Mouse (Mus musculus) monocyte, adult 5-6 weeks (primary cell): ENCODE measurements at regions not wholly inside any gene's neighbourhood (a gene's known extent, or its start where the extent isn't known, plus 50 kb on each side); places are given as distances from the start of the nearest gene placed in this dataset.

Source experiments
- ATAC-seq: fragments of 153-309, 156-312 bp; replicated peaks from 2 replicates; pipeline ENCODE4 v1.8.0; 2017; ENCODE audit warnings: mild to moderate bottlenecking; ENCODE audit not compliant: low TSS enrichment, insufficient number of reproducible peaks, severe bottlenecking, poor library complexity, low FRiP score

- no peak for ATAC-seq
These were observed 119.6 kb upstream of the Klf4 start for GRCm38 (mm10) chr4:55651811-55652410.

GRCm38 (mm10) chr4:55651051-55651763 is 118.9 kb upstream of the Klf4 start:
- peak; percentile 89 for ATAC-seq

GRCm38 (mm10) chr4:55650186-55650585 is 117.9 kb upstream of the Klf4 start:
- ATAC-seq = no peak

GRCm38 (mm10) chr4:55648376-55648775 is 116.1 kb upstream of the Klf4 start:
- ATAC-seq = no peak

- no peak for ATAC-seq
These were observed 113.2 kb upstream of the Klf4 start for GRCm38 (mm10) chr4:55645432-55645831.

- peak; percentile 51; the same call in 1 of the 2 replicates for ATAC-seq
These were observed 112.6 kb upstream of the Klf4 start for GRCm38 (mm10) chr4:55644895-55645294.

- ATAC-seq = no peak
These were observed 102.8 kb upstream of the Klf4 start for GRCm38 (mm10) chr4:55634946-55635511.

GRCm38 (mm10) chr4:55631157-55631556 is 98.9 kb upstream of the Klf4 start:
- ATAC-seq = peak; percentile 79

GRCm38 (mm10) chr4:55630215-55630614 is 97.9 kb upstream of the Klf4 start:
- peak; percentile 80 for ATAC-seq

- no peak for ATAC-seq
These were observed 92.5 kb upstream of the Klf4 start for GRCm38 (mm10) chr4:55624779-55625178.

- ATAC-seq = peak; percentile 98
These were observed 91.0 kb upstream of the Klf4 start for GRCm38 (mm10) chr4:55623151-55623760.

GRCm38 (mm10) chr4:55622651-55623050 is 90.4 kb upstream of the Klf4 start:
- no peak for ATAC-seq

- ATAC-seq = no peak
These were observed 87.6 kb upstream of the Klf4 start for GRCm38 (mm10) chr4:55619891-55620290.

- ATAC-seq = no peak
These were observed 83.5 kb upstream of the Klf4 start for GRCm38 (mm10) chr4:55615808-55616207.

GRCm38 (mm10) chr4:55613523-55613922 is 81.3 kb upstream of the Klf4 start:
- ATAC-seq = no peak

- no peak for ATAC-seq
These were observed 78.7 kb upstream of the Klf4 start for GRCm38 (mm10) chr4:55610998-55611397.

GRCm38 (mm10) chr4:55609214-55609613 is 76.9 kb upstream of the Klf4 start:
- ATAC-seq = no peak

- ATAC-seq = no peak
These were observed 73.3 kb upstream of the Klf4 start for GRCm38 (mm10) chr4:55605541-55605940.

- ATAC-seq = peak; percentile 42
These were observed 72.6 kb upstream of the Klf4 start for GRCm38 (mm10) chr4:55604915-55605314.
